Mouse (Mus musculus) midbrain, embryonic 11.5 days (tissue): ENCODE results near the gene Dek. TPM values are rescaled to one million over a fixed set of nuclear protein-coding genes. Genes with fewer than 3 reads are reported as not detected.

Experiments
- ATAC-seq: fragments of 200-750 bp; cut with Nextera tagmentation; 2 replicates; pipeline ENCODE4 v1.8.0; 2017; ENCODE audit warnings: moderate TSS enrichment, moderate library complexity; ENCODE audit not compliant: low FRiP score
- DNase-seq: peaks from one replicate; pipeline ENCODE4 v3.0.0; 2015; ENCODE audit warnings: low spot score; ENCODE audit errors: missing footprints
- H3K27ac ChIP-seq: fragments of 300-500 bp; sonication (generic); 2 replicates; pipeline ENCODE4 v1.5.1; 2014; ENCODE audit warnings: low read depth, low read length
- H3K27me3 ChIP-seq: fragments of 300-500 bp; sonication (generic); 2 replicates; pipeline ENCODE4 v1.6.1; 2014; ENCODE audit warnings: mild to moderate bottlenecking, low read length, moderate library complexity, mixed read lengths; ENCODE audit not compliant: control insufficient read depth, insufficient read depth
- H3K36me3 ChIP-seq: fragments of 300-500 bp; sonication (generic); 2 replicates; pipeline ENCODE4 v1.6.1; 2014; ENCODE audit warnings: mild to moderate bottlenecking, low read length, moderate library complexity, mixed read lengths; ENCODE audit not compliant: control insufficient read depth, insufficient read depth
- H3K4me1 ChIP-seq: fragments of 300-500 bp; sonication (generic); 2 replicates; pipeline ENCODE4 v1.6.1; 2014; ENCODE audit warnings: low read length; ENCODE audit not compliant: control insufficient read depth, insufficient read depth
- H3K4me2 ChIP-seq: fragments of 300-500 bp; sonication (generic); 2 replicates; pipeline ENCODE4 v1.6.1; 2014; ENCODE audit warnings: mild to moderate bottlenecking, moderate library complexity
- H3K4me3 ChIP-seq: fragments of 300-500 bp; sonication (generic); 2 replicates; pipeline ENCODE4 v1.5.1; 2014; ENCODE audit warnings: low read depth, low read length
- H3K9ac ChIP-seq: fragments of 300-500 bp; sonication (generic); 2 replicates; pipeline ENCODE4 v1.6.1; 2014; ENCODE audit warnings: low read length
- H3K9me3 ChIP-seq: fragments of 300-500 bp; sonication (generic); 2 replicates; pipeline ENCODE4 v1.6.1; 2016; ENCODE audit warnings: low read length; ENCODE audit not compliant: control insufficient read depth
- WGBS: fragments of 180-500 bp; shearing (Covaris S2); extraction: QIAGEN DNeasy Blood & Tissue Kit; methylation state at CpG from one replicate; pipeline ENCODE4 v1.1.7; 2014; 5-methylcytosine and 5-hydroxymethylcytosine counted together
- polyA plus RNA-seq: library from polyadenylated mRNA; unstranded; fragments of >200 nt; fragmentation: Nextera tagmentation; extraction: Ambion mirVana; gene quantifications from 2 replicates; pipeline ENCODE4 v1.2.1, GENCODE M21; 2014

Dek gene
- 378 and 409 TPM in 2 replicates for polyA plus RNA-seq

GRCm38 (mm10) chr13:47105711-47106579 is at the start of gene Dek:
TSS of gene Dek (minus strand) at chr13:47106201.
- Histone ChIP-seq H3K4me3 (peak within 1 kb of the TSS; percentile 96), H3K9ac (peak within 1 kb of the TSS; percentile 99), H3K9me3 (no peaks in the 10 kb centered on the region), H3K27ac (peak within 1 kb of the TSS; percentile 99), H3K36me3 (no peaks in the 10 kb centered on the region), H3K4me1 (peaks cover 21% of the 10 kb centered on the region), H3K27me3 (no peaks in the 10 kb centered on the region), H3K4me2 (peak within 1 kb of the TSS; percentile 71)
- ATAC-seq (peak; percentile 93), DNase-seq (peak; percentile 98)
- under 1% methylated on average over 126 of the region's 129 CpGs for WGBS

GRCm38 (mm10) chr13:47154866-47155265 is 48.9 kb upstream of the Dek start:
- H3K4me3 ChIP-seq = no peak overlapping the region
- no peak for ATAC-seq
- no peak overlapping the region for H3K27ac ChIP-seq
- no peak overlapping the region for H3K4me2 ChIP-seq
- WGBS = 73% methylated on average over 4 of the region's 4 CpGs
- no peaks in the 10 kb centered on the region for H3K36me3 ChIP-seq
- H3K27me3 ChIP-seq = no peaks in the 10 kb centered on the region
- no peak for DNase-seq
- no peaks in the 10 kb centered on the region for H3K9me3 ChIP-seq
- H3K4me1 ChIP-seq = no peaks in the 10 kb centered on the region
- no peak overlapping the region for H3K9ac ChIP-seq

- Histone ChIP-seq H3K36me3 (no peaks in the 10 kb centered on the region), H3K9ac (no peak overlapping the region), H3K4me3 (no peak overlapping the region), H3K27ac (no peak overlapping the region), H3K4me2 (no peak overlapping the region), H3K4me1 (no peaks in the 10 kb centered on the region), H3K9me3 (no peaks in the 10 kb centered on the region), H3K27me3 (no peaks in the 10 kb centered on the region)
- DNase-seq (no peak), ATAC-seq (no peak)
- WGBS = 73% methylated on average over 5 of the region's 5 CpGs
These were observed 47.2 kb upstream of the Dek start for GRCm38 (mm10) chr13:47153206-47153605.

GRCm38 (mm10) chr13:47152390-47152789 is 46.4 kb upstream of the Dek start:
- DNase-seq (peak; percentile 94), ATAC-seq (peak; percentile 66; the same call in 1 of the 2 replicates)
- no peak overlapping the region for H3K4me3 ChIP-seq
- H3K36me3 ChIP-seq = no peaks in the 10 kb centered on the region
- no peak overlapping the region for H3K4me2 ChIP-seq
- no peaks in the 10 kb centered on the region for H3K4me1 ChIP-seq
- H3K9ac ChIP-seq = no peak overlapping the region
- no peak overlapping the region for H3K27ac ChIP-seq
- no peaks in the 10 kb centered on the region for H3K9me3 ChIP-seq
- H3K27me3 ChIP-seq = no peaks in the 10 kb centered on the region
- 33% methylated on average over 7 of the region's 7 CpGs for WGBS

- no peak for DNase-seq
- Histone ChIP-seq H3K36me3 (no peaks in the 10 kb centered on the region), H3K4me1 (no peaks in the 10 kb centered on the region), H3K4me2 (no peak overlapping the region), H3K27ac (no peak overlapping the region), H3K4me3 (no peak overlapping the region), H3K9me3 (no peaks in the 10 kb centered on the region), H3K27me3 (no peaks in the 10 kb centered on the region), H3K9ac (no peak overlapping the region)
- WGBS = 96% methylated on average over 14 of the region's 14 CpGs
- ATAC-seq = no peak
These were observed 45.1 kb upstream of the Dek start for GRCm38 (mm10) chr13:47151060-47151459.

GRCm38 (mm10) chr13:47149993-47150392 is 44.0 kb upstream of the Dek start:
- Histone ChIP-seq H3K36me3 (no peaks in the 10 kb centered on the region), H3K27me3 (no peaks in the 10 kb centered on the region), H3K27ac (no peak overlapping the region), H3K4me2 (no peak overlapping the region), H3K4me3 (no peak overlapping the region), H3K9me3 (no peaks in the 10 kb centered on the region), H3K9ac (no peak overlapping the region), H3K4me1 (no peaks in the 10 kb centered on the region)
- DNase-seq = no peak
- 92% methylated on average over 10 of the region's 10 CpGs for WGBS
- ATAC-seq = no peak

GRCm38 (mm10) chr13:47148573-47148972 is 42.6 kb upstream of the Dek start:
- ATAC-seq = no peak
- H3K36me3 ChIP-seq = no peaks in the 10 kb centered on the region

GRCm38 (mm10) chr13:47146388-47146787 is 40.4 kb upstream of the Dek start:
- 81% methylated on average over 7 of the region's 7 CpGs for WGBS
- Histone ChIP-seq H3K4me3 (no peak overlapping the region), H3K9me3 (no peaks in the 10 kb centered on the region), H3K9ac (no peak overlapping the region), H3K27me3 (no peaks in the 10 kb centered on the region), H3K4me2 (no peak overlapping the region), H3K36me3 (no peaks in the 10 kb centered on the region), H3K27ac (no peak overlapping the region), H3K4me1 (no peaks in the 10 kb centered on the region)
- DNase-seq (no peak), ATAC-seq (no peak)

More at GRCm38 (mm10) chr13:47148573-47148972, 42.6 kb upstream of the Dek start:
- H3K4me2 ChIP-seq = no peak overlapping the region
- 67% methylated on average over 11 of the region's 11 CpGs for WGBS
- H3K27me3 ChIP-seq = no peaks in the 10 kb centered on the region
- DNase-seq = no peak
- H3K4me1 ChIP-seq = no peaks in the 10 kb centered on the region
- H3K9ac ChIP-seq = no peak overlapping the region
- no peak overlapping the region for H3K4me3 ChIP-seq
- no peak overlapping the region for H3K27ac ChIP-seq
- H3K9me3 ChIP-seq = no peaks in the 10 kb centered on the region

GRCm38 (mm10) chr13:47145939-47146338 is 39.9 kb upstream of the Dek start:
- Histone ChIP-seq H3K9ac (no peak overlapping the region), H3K4me2 (no peak overlapping the region), H3K4me1 (no peaks in the 10 kb centered on the region), H3K27ac (no peak overlapping the region), H3K27me3 (no peaks in the 10 kb centered on the region), H3K36me3 (no peaks in the 10 kb centered on the region), H3K4me3 (no peak overlapping the region), H3K9me3 (no peaks in the 10 kb centered on the region)
- ATAC-seq = no peak
- no peak for DNase-seq
- WGBS = 75% methylated on average over 9 of the region's 9 CpGs
